Mouse (Mus musculus): ENCODE measurements around the gene Paics.
"Not testable (repeated sequence)": the region's sequence is repeated elsewhere in the genome, so short reads cannot be mapped to it uniquely, and the experiment has no call there.

Paics gene

GRCm38 (mm10) chr5:76952112-76953040 lies 1.3 kb downstream of the Paics start:
- DNase-seq (ENCODE audit: low spot score) = no peak

- DNase-seq (ENCODE audit: low spot score) = no peak
Measured at GRCm38 (mm10) chr5:76953794-76954193, 2.7 kb downstream of the Paics start.

- DNase-seq (ENCODE audit: low spot score) = no peak
Measured at GRCm38 (mm10) chr5:76954271-76954900, 3.3 kb downstream of the Paics start.

GRCm38 (mm10) chr5:76955474-76955873 lies 4.4 kb downstream of the Paics start:
- DNase-seq (ENCODE audit: low spot score) = no peak

GRCm38 (mm10) chr5:76957954-76958353 lies 6.8 kb downstream of the Paics start:
- DNase-seq (ENCODE audit: low spot score) = no peak

- DNase-seq (ENCODE audit: low spot score) = no peak
Measured at GRCm38 (mm10) chr5:76959587-76959986, 8.5 kb downstream of the Paics start.

- no peak for DNase-seq (ENCODE audit: low spot score)
Measured at GRCm38 (mm10) chr5:76962545-76962944, 11.4 kb downstream of the Paics start.

- no peak for DNase-seq (ENCODE audit: low spot score)
Measured at GRCm38 (mm10) chr5:76964651-76965050, 13.5 kb downstream of the Paics start.

GRCm38 (mm10) chr5:76969250-76969649 lies 18.1 kb downstream of the Paics start:
- no peak for DNase-seq (ENCODE audit: low spot score)

GRCm38 (mm10) chr5:76971115-76971514 lies 20.0 kb downstream of the Paics start:
- not testable (repeated sequence) for DNase-seq (ENCODE audit: low spot score)

GRCm38 (mm10) chr5:76973488-76973887 lies 22.4 kb downstream of the Paics start:
- DNase-seq (ENCODE audit: low spot score) = no peak

- DNase-seq (ENCODE audit: low spot score) = no peak
Measured at GRCm38 (mm10) chr5:76974207-76974553, 23.1 kb downstream of the Paics start.

- peak; percentile 83 for DNase-seq (ENCODE audit: low spot score)
Measured at GRCm38 (mm10) chr5:76974554-76975285, 23.6 kb downstream of the Paics start, which contains the start of gene Srp72. Gene Srp72, plus strand, starts transcription at chr5:76974683.

GRCm38 (mm10) chr5:76975736-76976135 lies 24.6 kb downstream of the Paics start:
- DNase-seq (ENCODE audit: low spot score) = no peak

- DNase-seq (ENCODE audit: low spot score) = no peak
Measured at GRCm38 (mm10) chr5:76984015-76984414, 32.9 kb downstream of the Paics start.

- no peak for DNase-seq (ENCODE audit: low spot score)
Measured at GRCm38 (mm10) chr5:76990789-76991188, 39.7 kb downstream of the Paics start.

- DNase-seq (ENCODE audit: low spot score) = no peak
Measured at GRCm38 (mm10) chr5:76993174-76993814, 42.2 kb downstream of the Paics start.

- no peak for DNase-seq (ENCODE audit: low spot score)
Measured at GRCm38 (mm10) chr5:76998416-76998815, 47.3 kb downstream of the Paics start.

- no peak for DNase-seq (ENCODE audit: low spot score)
Measured at GRCm38 (mm10) chr5:77001192-77001591, 50.1 kb downstream of the Paics start.

- no peak for DNase-seq (ENCODE audit: low spot score)
Measured at GRCm38 (mm10) chr5:77004051-77004821, 53.1 kb downstream of the Paics start, which contains the start of gene Arl9. Gene Arl9, plus strand, starts transcription at chr5:77004055.

- no peak for DNase-seq (ENCODE audit: low spot score)
Measured at GRCm38 (mm10) chr5:77010352-77010751, 59.2 kb downstream of the Paics start.
